Mouse (Mus musculus): ENCODE measurements around the gene Akt3.

Akt3 gene

GRCm38 (mm10) chr1:177186751-177187150, 71.3 kb downstream of the Akt3 start:
- DNase-seq, result no peak

GRCm38 (mm10) chr1:177179635-177180034, 78.4 kb downstream of the Akt3 start:
- no peak for DNase-seq

GRCm38 (mm10) chr1:177175436-177175835, 82.6 kb downstream of the Akt3 start:
- DNase-seq, result no peak

- no peak for DNase-seq
Observed at GRCm38 (mm10) chr1:177171300-177171699, 86.7 kb downstream of the Akt3 start.

- no peak for DNase-seq
Observed at GRCm38 (mm10) chr1:177165789-177166188, 92.2 kb downstream of the Akt3 start.

- DNase-seq, result no peak
Observed at GRCm38 (mm10) chr1:177165336-177165735, 92.7 kb downstream of the Akt3 start.

GRCm38 (mm10) chr1:177150344-177151021, 107.5 kb downstream of the Akt3 start:
- no peak for DNase-seq

GRCm38 (mm10) chr1:177148746-177149145, 109.3 kb downstream of the Akt3 start:
- DNase-seq, result no peak

GRCm38 (mm10) chr1:177141468-177141867, 116.5 kb downstream of the Akt3 start:
- DNase-seq, result no peak

GRCm38 (mm10) chr1:177139652-177140051, 118.4 kb downstream of the Akt3 start:
- no peak for DNase-seq

- DNase-seq, result no peak
Observed at GRCm38 (mm10) chr1:177131458-177131857, 126.5 kb downstream of the Akt3 start.

- no peak for DNase-seq
Observed at GRCm38 (mm10) chr1:177126674-177127073, 131.3 kb downstream of the Akt3 start.

- no peak for DNase-seq
Observed at GRCm38 (mm10) chr1:177110665-177111271, 147.2 kb downstream of the Akt3 start.

- DNase-seq, result no peak
Observed at GRCm38 (mm10) chr1:177090465-177090864, 167.5 kb downstream of the Akt3 start.

GRCm38 (mm10) chr1:177089515-177089914, 168.5 kb downstream of the Akt3 start:
- no peak for DNase-seq

GRCm38 (mm10) chr1:177089048-177089447, 169.0 kb downstream of the Akt3 start:
- DNase-seq, result no peak

GRCm38 (mm10) chr1:177081957-177082645, 175.9 kb downstream of the Akt3 start:
- no peak for DNase-seq

- no peak for DNase-seq
Observed at GRCm38 (mm10) chr1:177069161-177069560, 188.8 kb downstream of the Akt3 start.

GRCm38 (mm10) chr1:177067123-177067646, 190.8 kb downstream of the Akt3 start:
- no peak for DNase-seq

GRCm38 (mm10) chr1:177065732-177066131, 192.3 kb downstream of the Akt3 start:
- DNase-seq, result no peak

- no peak for DNase-seq
Observed at GRCm38 (mm10) chr1:177061761-177062160, 196.2 kb downstream of the Akt3 start.

GRCm38 (mm10) chr1:177054891-177055290, 203.1 kb downstream of the Akt3 start:
- no peak for DNase-seq

GRCm38 (mm10) chr1:177051366-177051963, 206.5 kb downstream of the Akt3 start:
- DNase-seq, result no peak
